Mouse (Mus musculus) gastrocnemius, postnatal 14 days (tissue): ENCODE results near the gene Cerkl. TPM values are rescaled to one million over a fixed set of nuclear protein-coding genes. Genes with fewer than 3 reads are reported as not detected.

Source experiments
- DNase-seq: peaks from one replicate; pipeline ENCODE4 v3.0.0; 2021; ENCODE audit warnings: mixed read lengths
- intact Hi-C: fragments of 180-260 bp; cut with DNase I; formaldehyde crosslinking; loops from one replicate; pipeline ENCODE4 v1.15.1; 2025; ENCODE audit warnings: low total_unique reads
- total RNA-seq, 2 experiments: library from RNA; stranded (reverse); gene quantifications; 2 replicates each; pipeline ENCODE4 v1.2.3; 2021

The Cerkl gene
- total RNA-seq, 2 experiments from 2014 or later = 0.25 to 0.33 TPM

- intact Hi-C loops = no loop called here
- no peak for DNase-seq
Measured at GRCm38 (mm10) chr2:79351179-79352099, 105.1 kb downstream of the Cerkl start.

GRCm38 (mm10) chr2:79343115-79343514 is 113.5 kb downstream of the Cerkl start:
- intact Hi-C loops = no loop called here

GRCm38 (mm10) chr2:79339003-79339402 is 117.6 kb downstream of the Cerkl start:
- DNase-seq = no peak
- intact Hi-C loops = no loop called here

More at GRCm38 (mm10) chr2:79343115-79343514, 113.5 kb downstream of the Cerkl start:
- DNase-seq = no peak

GRCm38 (mm10) chr2:79336141-79336540 is 120.4 kb downstream of the Cerkl start:
- no peak for DNase-seq
- intact Hi-C loops = no loop called here

- no peak for DNase-seq
- intact Hi-C loops = no loop called here
Measured at GRCm38 (mm10) chr2:79334661-79335060, 121.9 kb downstream of the Cerkl start.

- no peak for DNase-seq
- intact Hi-C loops = no loop called here
Measured at GRCm38 (mm10) chr2:79328079-79328478, 128.5 kb downstream of the Cerkl start.

GRCm38 (mm10) chr2:79316182-79316880 is 140.3 kb downstream of the Cerkl start:
- intact Hi-C loops = no loop called here
- no peak for DNase-seq

GRCm38 (mm10) chr2:79315108-79315507 is 141.5 kb downstream of the Cerkl start:
- intact Hi-C loops = no loop called here
- DNase-seq = no peak

GRCm38 (mm10) chr2:79312499-79312898 is 144.1 kb downstream of the Cerkl start:
- no peak for DNase-seq
- intact Hi-C loops = no loop called here

- intact Hi-C loops = no loop called here
- no peak for DNase-seq
Measured at GRCm38 (mm10) chr2:79309454-79310118, 147.0 kb downstream of the Cerkl start.

- DNase-seq = no peak
- intact Hi-C loops = no loop called here
Measured at GRCm38 (mm10) chr2:79307549-79307948, 149.0 kb downstream of the Cerkl start.

- intact Hi-C loops = no loop called here
- no peak for DNase-seq
Measured at GRCm38 (mm10) chr2:79302398-79302797, 154.2 kb downstream of the Cerkl start.

GRCm38 (mm10) chr2:79292431-79292830 is 164.2 kb downstream of the Cerkl start:
- intact Hi-C loops = no loop called here

GRCm38 (mm10) chr2:79291922-79292321 is 164.7 kb downstream of the Cerkl start:
- DNase-seq = no peak
- intact Hi-C loops = no loop called here

More at GRCm38 (mm10) chr2:79292431-79292830, 164.2 kb downstream of the Cerkl start:
- no peak for DNase-seq

GRCm38 (mm10) chr2:79290149-79290548 is 166.4 kb downstream of the Cerkl start:
- no peak for DNase-seq
- intact Hi-C loops = no loop called here

- intact Hi-C loops = no loop called here
- no peak for DNase-seq
Measured at GRCm38 (mm10) chr2:79284206-79284605, 172.4 kb downstream of the Cerkl start.
